Mouse (Mus musculus): ENCODE results near the gene Mrps14.

The Mrps14 gene

GRCm38 (mm10) chr1:160194529-160195336 is at the start of gene Mrps14:
Mrps14 (plus strand) TSS chr1:160195215.
- peak; percentile 99 for DNase-seq

GRCm38 (mm10) chr1:160145606-160146005 is 49.4 kb upstream of the Mrps14 start:
- no peak for DNase-seq

GRCm38 (mm10) chr1:160147274-160147673 is 47.7 kb upstream of the Mrps14 start:
- DNase-seq, result no peak

- no peak for DNase-seq
Observed at GRCm38 (mm10) chr1:160149291-160149906, 45.6 kb upstream of the Mrps14 start.

- DNase-seq, result no peak
Observed at GRCm38 (mm10) chr1:160150726-160151125, 44.3 kb upstream of the Mrps14 start.

GRCm38 (mm10) chr1:160153480-160153879 is 41.5 kb upstream of the Mrps14 start, which contains the start of gene Tnn:
Tnn (minus strand) TSS chr1:160153580.
- no peak for DNase-seq

GRCm38 (mm10) chr1:160158190-160158589 is 36.8 kb upstream of the Mrps14 start:
- DNase-seq, result no peak

GRCm38 (mm10) chr1:160166600-160166999 is 28.4 kb upstream of the Mrps14 start:
- no peak for DNase-seq

GRCm38 (mm10) chr1:160176903-160177302 is 18.1 kb upstream of the Mrps14 start:
- DNase-seq, result no peak

- DNase-seq, result no peak
Observed at GRCm38 (mm10) chr1:160181216-160181615, 13.8 kb upstream of the Mrps14 start.

- DNase-seq, result peak; percentile 19
Observed at GRCm38 (mm10) chr1:160184506-160184905, 10.5 kb upstream of the Mrps14 start.

- DNase-seq, result no peak
Observed at GRCm38 (mm10) chr1:160195337-160195663, 285 bp downstream of the Mrps14 start.

- DNase-seq, result no peak
Observed at GRCm38 (mm10) chr1:160205486-160205885, 10.5 kb downstream of the Mrps14 start.

- DNase-seq, result no peak
Observed at GRCm38 (mm10) chr1:160209844-160210243, 14.8 kb downstream of the Mrps14 start.

- DNase-seq, result no peak
Observed at GRCm38 (mm10) chr1:160210566-160210965, 15.6 kb downstream of the Mrps14 start.

- no peak for DNase-seq
Observed at GRCm38 (mm10) chr1:160211597-160212122, 16.6 kb downstream of the Mrps14 start.

GRCm38 (mm10) chr1:160212123-160212691 is 17.2 kb downstream of the Mrps14 start:
- DNase-seq, result no peak

GRCm38 (mm10) chr1:160212703-160213669 is 18.0 kb downstream of the Mrps14 start, which contains the start of gene Cacybp:
Cacybp (minus strand) TSS chr1:160212875.
- DNase-seq, result peak; percentile 100

GRCm38 (mm10) chr1:160214171-160214570 is 19.2 kb downstream of the Mrps14 start:
- no peak for DNase-seq

- DNase-seq, result no peak
Observed at GRCm38 (mm10) chr1:160217898-160218297, 22.9 kb downstream of the Mrps14 start.

- DNase-seq, result no peak
Observed at GRCm38 (mm10) chr1:160224093-160224492, 29.1 kb downstream of the Mrps14 start.

- DNase-seq, result no peak
Observed at GRCm38 (mm10) chr1:160227196-160227595, 32.2 kb downstream of the Mrps14 start.

All from thymus, postnatal 4 days (tissue).